Mouse (Mus musculus) liver, postnatal 0 days (tissue): ENCODE measurements around the gene Dnajc5. TPM values are rescaled to one million over a fixed set of nuclear protein-coding genes. Genes with fewer than 3 reads are reported as not detected.

ENCODE experiments used
- ATAC-seq: fragments of 200-750 bp; cut with Nextera tagmentation; 2 replicates; pipeline ENCODE4 v1.8.0; 2017; ENCODE audit warnings: mild to moderate bottlenecking, moderate library complexity
- DNase-seq: peaks from one replicate; pipeline ENCODE4 v3.0.0-alpha.2; 2016
- H3K27ac ChIP-seq: fragments of 300-500 bp; sonication (generic); 2 replicates; pipeline ENCODE4 v1.5.1; 2014; ENCODE audit warnings: antibody characterized with exemption, moderate library complexity, mild to moderate bottlenecking, low read depth
- H3K27me3 ChIP-seq: fragments of 300-500 bp; sonication (generic); 2 replicates; pipeline ENCODE4 v1.6.1; 2014; ENCODE audit warnings: low read length, control low read depth, mixed read lengths; ENCODE audit not compliant: insufficient read depth
- H3K36me3 ChIP-seq: fragments of 300-500 bp; sonication (generic); replicated peaks from 2 replicates; pipeline ENCODE4 v1.6.1; 2014; ENCODE audit warnings: mild to moderate bottlenecking, control low read depth, low read length, moderate library complexity, mixed read lengths; ENCODE audit not compliant: insufficient read depth
- H3K4me1 ChIP-seq: fragments of 300-500 bp; sonication (generic); 2 replicates; pipeline ENCODE4 v1.6.1; 2014; ENCODE audit warnings: antibody characterized with exemption, mild to moderate bottlenecking, control low read depth; ENCODE audit not compliant: insufficient read depth
- H3K4me2 ChIP-seq: fragments of 300-500 bp; sonication (generic); 2 replicates; pipeline ENCODE4 v1.6.1; 2014; ENCODE audit warnings: low read depth, mild to moderate bottlenecking, low read length, moderate library complexity, mixed read lengths
- H3K4me3 ChIP-seq: fragments of 300-500 bp; sonication (generic); 2 replicates; pipeline ENCODE4 v1.5.1; 2014; ENCODE audit warnings: low read depth, low read length
- H3K9ac ChIP-seq: fragments of 300-500 bp; sonication (generic); replicated peaks from 2 replicates; pipeline ENCODE4 v1.6.1; 2014; ENCODE audit warnings: mild to moderate bottlenecking, moderate library complexity
- H3K9me3 ChIP-seq: fragments of 300-500 bp; sonication (generic); 2 replicates; pipeline ENCODE4 v1.6.1; 2016; ENCODE audit warnings: mild to moderate bottlenecking, control low read depth, low read length, mixed read lengths
- CTCF ChIP-seq: sonication (generic); IDR thresholded peaks from 2 replicates; pipeline ENCODE4 v1.5.1; 2016; ENCODE audit warnings: antibody characterized with exemption, low read depth
- EP300 ChIP-seq: IDR thresholded peaks from 2 replicates; pipeline ENCODE4 v1.6.1; 2016; ENCODE audit warnings: antibody characterized with exemption, low read depth, mild to moderate bottlenecking
- WGBS: fragments of 180-500 bp; shearing (Covaris S2); extraction: QIAGEN DNeasy Blood & Tissue Kit; methylation state at CpG from one replicate; pipeline ENCODE4 v1.1.7; 2014; ENCODE audit not compliant: insufficient replicate concordance; 5-methylcytosine and 5-hydroxymethylcytosine counted together
- polyA plus RNA-seq: library from polyadenylated mRNA; unstranded; fragments of >200 nt; fragmentation: Nextera tagmentation; extraction: Ambion mirVana; gene quantifications from 2 replicates; pipeline ENCODE4 v1.2.1, GENCODE M21; 2015

Dnajc5 gene
- polyA plus RNA-seq, 1 experiment from 2014 or later = 24.7 TPM

DNA sequence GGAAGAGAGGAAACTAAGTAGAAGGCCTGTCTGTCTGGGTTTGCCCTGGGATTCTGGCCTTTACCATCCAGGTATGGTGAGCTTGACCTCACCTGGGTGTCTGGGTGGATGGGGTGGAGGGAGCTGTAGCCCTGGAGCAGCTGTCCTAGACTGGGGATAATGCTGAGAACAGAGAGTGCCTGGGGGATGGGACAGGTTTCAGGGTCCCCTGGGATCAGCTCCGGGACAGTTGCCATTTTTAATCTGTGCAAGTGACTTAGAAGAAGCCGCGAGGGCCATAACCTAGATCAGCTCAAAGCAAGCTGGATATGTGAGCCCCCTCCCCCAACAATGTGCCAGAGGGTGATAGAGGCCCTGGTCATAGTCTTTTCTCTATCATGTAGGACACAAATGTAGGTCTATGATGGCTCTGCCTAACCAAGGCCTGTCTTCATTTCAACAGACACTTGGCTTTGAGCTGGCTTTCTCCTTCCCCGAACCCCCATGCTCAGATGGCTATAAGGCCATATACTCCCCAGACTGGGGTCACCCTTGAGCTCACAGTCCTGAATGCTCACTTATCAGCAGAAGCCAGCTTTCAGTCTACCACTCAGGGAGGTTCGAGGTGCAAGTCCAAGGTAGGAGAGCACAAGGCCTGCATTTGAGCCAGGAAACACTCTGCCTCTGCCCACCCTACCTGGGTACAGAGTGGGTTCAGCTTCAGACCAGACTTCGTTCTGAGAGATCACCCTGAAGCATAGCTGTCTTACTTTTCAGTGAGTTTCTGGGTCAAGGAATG, 35.6 kb upstream of the Dnajc5 start:
- Histone ChIP-seq H3K4me2 (no peak overlapping the region), H3K9me3 (no peaks in the 10 kb centered on the region), H3K4me1 (peaks cover 23% of the 10 kb centered on the region), H3K27me3 (no peaks in the 10 kb centered on the region), H3K27ac (no peak overlapping the region), H3K9ac (no peak overlapping the region), H3K4me3 (no peak overlapping the region), H3K36me3 (no peaks in the 10 kb centered on the region)
- no peak for DNase-seq
- 67% methylated on average over 6 of the region's 6 CpGs for WGBS
- ATAC-seq = no peak
- TF ChIP-seq CTCF (no peak), EP300 (no peak)

- H3K27ac ChIP-seq = no peak overlapping the region
- H3K9ac ChIP-seq = no peak overlapping the region
- DNase-seq (no peak), ATAC-seq (no peak)
- no peaks in the 10 kb centered on the region for H3K27me3 ChIP-seq
- WGBS = 55% methylated on average over 1 of the region's 1 CpGs
- H3K4me2 ChIP-seq = no peak overlapping the region
- peaks cover 23% of the 10 kb centered on the region for H3K4me1 ChIP-seq
- H3K4me3 ChIP-seq = no peak overlapping the region
- no peaks in the 10 kb centered on the region for H3K9me3 ChIP-seq
- H3K36me3 ChIP-seq = no peaks in the 10 kb centered on the region
- TF ChIP-seq CTCF = no peak
- TF ChIP-seq EP300 = no peak
These were observed 34.5 kb upstream of the Dnajc5 start for GRCm38 (mm10) chr2:181485741-181486140.

GRCm38 (mm10) chr2:181487338-181488277, 32.7 kb upstream of the Dnajc5 start:
- Histone ChIP-seq H3K27ac (peak overlapping the region; percentile 63), H3K4me1 (peaks cover 28% of the 10 kb centered on the region)

DNA sequence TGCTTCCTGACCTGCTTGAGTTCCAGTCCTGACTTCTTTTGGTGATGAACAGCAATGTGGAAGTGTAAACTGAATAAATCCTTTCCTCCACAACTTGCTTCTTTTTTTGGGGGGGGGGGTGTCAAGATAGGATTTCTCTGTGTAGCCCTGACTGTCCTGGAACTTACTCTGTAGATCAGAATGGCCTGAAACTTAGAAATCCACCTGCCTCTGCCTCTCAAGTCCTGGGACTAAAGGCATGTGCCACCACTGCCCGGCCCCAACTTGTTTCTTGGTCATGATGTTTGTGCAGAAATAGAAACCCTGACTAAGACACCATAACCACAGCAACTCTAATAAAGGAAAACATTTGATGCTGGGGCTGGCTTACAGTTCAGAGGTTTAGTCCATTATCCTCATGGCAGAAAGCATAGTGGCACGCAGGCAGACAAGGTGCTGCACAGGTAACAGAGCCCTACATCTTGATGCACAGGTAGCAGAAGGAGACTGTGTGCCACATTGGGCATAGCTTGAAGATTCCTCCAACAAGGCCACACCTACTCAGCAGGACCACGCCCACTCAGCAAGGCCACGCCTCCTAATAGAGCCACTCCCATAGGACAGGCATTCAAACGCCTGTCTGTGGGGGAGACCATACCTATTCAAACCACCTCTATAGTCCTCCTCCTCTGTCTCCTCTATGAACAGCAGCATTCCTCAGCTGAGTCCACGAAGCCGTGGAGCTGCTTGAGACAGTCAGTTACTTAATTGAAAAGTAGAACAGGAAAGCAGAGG, 28.7 kb upstream of the Dnajc5 start:
- DNase-seq (peak; percentile 79), ATAC-seq (no peak; the same call in 1 of the 2 replicates)
- H3K4me1 ChIP-seq = peaks cover 20% of the 10 kb centered on the region
- peak overlapping the region; percentile 50 for H3K4me2 ChIP-seq
- 23% methylated on average over 7 of the region's 7 CpGs for WGBS
- H3K27me3 ChIP-seq = no peaks in the 10 kb centered on the region
- no peaks in the 10 kb centered on the region for H3K9me3 ChIP-seq
- no peak for TF ChIP-seq CTCF
- no peaks in the 10 kb centered on the region for H3K36me3 ChIP-seq
- H3K27ac ChIP-seq = 0 out of 2 replicates have a peak overlapping the region, but pooled peaks have one; percentile 11
- H3K4me3 ChIP-seq = no peak overlapping the region
- no peak overlapping the region for H3K9ac ChIP-seq

More at GRCm38 (mm10) chr2:181487338-181488277, 32.7 kb upstream of the Dnajc5 start:
- H3K27me3 ChIP-seq = no peaks in the 10 kb centered on the region
- H3K9ac ChIP-seq = no peak overlapping the region
- H3K36me3 ChIP-seq = no peaks in the 10 kb centered on the region
- TF ChIP-seq CTCF = no peak
- peak; percentile 59 for TF ChIP-seq EP300
- H3K4me2 ChIP-seq = no peak overlapping the region
- ATAC-seq (peak; percentile 76), DNase-seq (peak; percentile 32)
- WGBS = 39% methylated on average over 5 of the region's 5 CpGs
- no peak overlapping the region for H3K4me3 ChIP-seq
- no peaks in the 10 kb centered on the region for H3K9me3 ChIP-seq

DNA sequence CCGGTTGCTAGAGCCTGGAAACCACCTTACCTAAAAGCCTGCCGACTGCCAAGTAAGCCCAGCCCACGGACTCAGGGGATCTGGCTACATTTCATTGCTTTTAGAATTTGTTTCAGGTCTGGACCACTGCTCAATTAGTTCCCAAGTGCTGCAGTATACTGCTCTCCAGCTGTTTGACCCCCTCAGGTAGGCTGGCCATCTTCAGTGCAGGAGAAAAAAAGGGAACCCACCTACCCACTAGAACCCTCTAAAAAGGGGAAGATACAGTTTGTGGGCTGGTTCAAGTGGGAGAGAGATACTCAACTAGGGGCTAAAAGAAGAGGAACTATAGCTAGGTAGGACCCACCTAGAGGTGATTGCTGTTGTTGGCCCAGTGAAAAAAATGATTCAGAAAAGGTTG, 28.1 kb upstream of the Dnajc5 start:
- 0 out of 2 replicates have a peak overlapping the region, but pooled peaks have one; percentile 11 for H3K27ac ChIP-seq
- no peaks in the 10 kb centered on the region for H3K36me3 ChIP-seq
- peaks cover 15% of the 10 kb centered on the region for H3K4me1 ChIP-seq
- no peak overlapping the region for H3K4me3 ChIP-seq
- H3K9me3 ChIP-seq = no peaks in the 10 kb centered on the region
- H3K27me3 ChIP-seq = no peaks in the 10 kb centered on the region
- 25% methylated on average over 3 of the region's 3 CpGs for WGBS
- no peak overlapping the region for H3K9ac ChIP-seq
- DNase-seq (no peak), ATAC-seq (no peak)
- H3K4me2 ChIP-seq = peak overlapping the region; percentile 50
- TF ChIP-seq CTCF (no peak), EP300 (no peak)
